Mouse (Mus musculus): ENCODE data around the gene Gm16440. TPM values are rescaled to one million over a fixed set of nuclear protein-coding genes. Genes with fewer than 3 reads are reported as not detected.
"Not testable (repeated sequence)": the region's sequence is repeated elsewhere in the genome, so short reads cannot be mapped to it uniquely, and the experiment has no call there.

Gene Gm16440
- not detected in 2 replicates for polyA plus RNA-seq (2015; fragmentation: Nextera tagmentation; extraction: Ambion mirVana)

DNA sequence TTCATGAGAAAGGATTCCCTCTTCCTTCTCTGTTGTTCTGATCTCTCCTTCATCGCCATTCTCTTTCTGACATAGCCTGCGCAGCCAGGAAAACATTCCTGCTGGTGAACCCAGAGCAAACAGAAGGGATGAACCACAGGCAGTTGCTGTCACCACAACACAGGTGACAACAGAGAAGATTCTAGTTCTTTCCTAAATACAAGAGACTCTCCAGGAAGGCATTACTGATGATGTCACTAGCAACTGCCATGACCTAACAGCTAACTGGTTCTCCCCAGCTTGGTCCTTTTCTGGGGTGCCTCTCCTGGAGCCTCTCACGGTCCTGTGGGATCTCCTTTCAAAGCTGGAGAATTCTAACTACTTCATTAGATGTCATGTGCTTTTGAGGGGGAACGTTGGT lies at the start of gene Gm16440:
Gm16440 (minus strand) TSS at position 101 of the 400 bp plus-strand sequence.
- not testable (repeated sequence) for H3K4me2 ChIP-seq; H3K27ac ChIP-seq; ATAC-seq (ENCODE audit: insufficient number of reproducible peaks, low FRiP score, low TSS enrichment, low read depth); H3K4me1 ChIP-seq; H3K4me3 ChIP-seq; H3K9me3 ChIP-seq; H3K27me3 ChIP-seq; H3K36me3 ChIP-seq; H3K9ac ChIP-seq
- WGBS = 81% methylated on average over 2 of the region's 4 CpGs

DNA sequence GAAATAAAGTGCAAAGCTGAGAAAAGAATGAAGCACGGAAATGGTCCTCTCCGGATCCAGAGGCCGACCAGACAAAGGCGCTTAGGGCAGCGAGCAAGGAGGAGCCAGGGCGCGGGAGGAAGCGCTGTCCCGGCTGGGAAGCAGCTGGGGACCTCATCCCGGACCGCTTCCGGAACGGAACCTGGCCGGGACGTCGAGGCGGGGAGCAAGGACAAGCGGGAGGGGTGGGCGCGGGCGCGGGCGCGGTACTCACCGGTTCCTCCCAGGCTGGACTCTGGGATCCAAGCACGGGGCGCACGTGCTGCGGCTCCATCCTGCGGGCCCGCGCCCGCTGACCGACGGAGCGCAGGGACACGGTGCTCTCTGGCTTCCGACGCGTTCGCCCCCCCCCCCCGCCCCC lies 36.6 kb upstream of the Gm16440 start:
- H3K4me1 ChIP-seq; H3K9ac ChIP-seq; ATAC-seq (ENCODE audit: insufficient number of reproducible peaks, low FRiP score, low TSS enrichment, low read depth); H3K27ac ChIP-seq; H3K36me3 ChIP-seq; H3K9me3 ChIP-seq; H3K27me3 ChIP-seq: not testable (repeated sequence)
- Histone ChIP-seq H3K4me2 (peak overlapping the region; percentile 19; the same call in 1 of the 2 replicates), H3K4me3 (peak overlapping the region; percentile 24; the same call in 1 of the 2 replicates)
- 9% methylated on average over 25 of the region's 42 CpGs for WGBS

DNA sequence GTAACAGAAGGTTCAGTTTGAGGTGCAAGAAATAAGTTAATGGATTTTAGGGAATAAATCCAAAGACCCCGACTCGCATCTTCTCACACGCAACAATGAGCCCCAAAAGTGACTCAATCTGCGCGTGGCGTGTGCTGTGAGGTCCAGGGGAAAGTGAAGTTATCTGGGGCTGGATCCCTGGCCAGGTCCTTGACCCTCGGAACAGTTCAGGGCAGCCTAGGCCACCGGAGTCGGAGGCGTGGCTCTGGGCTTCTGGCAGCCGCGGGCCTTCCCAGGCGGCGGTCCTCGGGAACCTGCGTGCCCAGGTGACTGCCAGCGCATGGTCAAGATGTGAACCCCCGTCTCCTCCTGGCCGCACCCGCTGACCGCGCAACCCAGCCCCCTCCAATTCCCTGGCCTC lies 36.2 kb upstream of the Gm16440 start:
- not testable (repeated sequence) for H3K9me3 ChIP-seq; H3K9ac ChIP-seq; ATAC-seq (ENCODE audit: insufficient number of reproducible peaks, low FRiP score, low TSS enrichment, low read depth); H3K27ac ChIP-seq; H3K27me3 ChIP-seq; H3K4me1 ChIP-seq; H3K36me3 ChIP-seq
- H3K4me2 ChIP-seq = peak overlapping the region; percentile 37; the same call in 1 of the 2 replicates
- WGBS = 28% methylated on average over 22 of the region's 22 CpGs
- peak overlapping the region; percentile 24 for H3K4me3 ChIP-seq

DNA sequence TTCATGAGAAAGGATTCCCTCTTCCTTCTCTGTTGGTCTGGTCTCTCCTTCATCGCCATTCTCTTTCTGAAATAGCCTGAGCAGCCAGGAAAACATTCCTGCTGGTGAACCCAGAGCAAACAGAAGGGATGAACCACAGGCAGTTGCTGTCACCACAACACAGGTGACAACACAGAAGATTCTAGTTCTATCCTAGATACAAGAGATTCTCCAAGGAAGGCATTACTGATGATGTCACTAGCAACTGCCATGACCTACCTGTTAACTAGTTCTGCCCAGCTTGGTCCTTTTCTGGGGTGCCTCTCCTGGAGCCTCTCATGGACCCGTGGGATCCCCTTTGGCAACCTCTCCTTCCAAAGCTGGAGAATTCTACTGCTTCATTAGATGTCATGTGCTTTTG lies 22.3 kb upstream of the Gm16440 start, which contains the start of gene Gm3591:
Gm3591 (minus strand) TSS at position 101 of the 400 bp plus-strand sequence.
- H3K4me1 ChIP-seq; H3K9me3 ChIP-seq; H3K36me3 ChIP-seq; ATAC-seq (ENCODE audit: insufficient number of reproducible peaks, low FRiP score, low TSS enrichment, low read depth); H3K9ac ChIP-seq; H3K4me3 ChIP-seq; H3K27me3 ChIP-seq; H3K4me2 ChIP-seq; H3K27ac ChIP-seq: not testable (repeated sequence)
- no CpG with 5 or more reads among the region's 2 CpGs for WGBS

DNA sequence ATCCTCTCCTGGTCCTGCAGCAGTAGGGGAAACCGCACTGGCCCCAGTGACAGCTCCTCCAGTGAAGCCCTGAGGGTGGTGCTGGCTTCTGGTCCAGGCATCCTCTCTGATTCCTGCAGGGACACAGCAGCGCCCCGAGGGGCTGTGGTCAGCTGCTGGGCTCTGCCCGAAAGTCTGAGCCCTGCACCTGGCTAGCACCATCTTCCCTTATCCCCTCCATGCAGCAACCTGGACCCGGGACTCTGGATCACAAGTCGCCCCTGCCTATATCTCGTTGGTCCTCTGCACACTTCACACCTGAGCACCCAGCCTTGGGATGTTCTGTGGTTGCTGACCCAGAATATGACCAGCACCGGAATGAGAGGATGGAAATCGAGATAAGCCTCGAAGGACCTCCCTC lies 46.5 kb downstream of the Gm16440 start, which contains the start of gene Gm3618:
Gm3618 (minus strand) TSS at position 101 of the 400 bp plus-strand sequence.
- H3K27ac ChIP-seq; H3K36me3 ChIP-seq; H3K4me1 ChIP-seq; H3K9ac ChIP-seq; ATAC-seq (ENCODE audit: insufficient number of reproducible peaks, low FRiP score, low TSS enrichment, low read depth); H3K27me3 ChIP-seq; H3K4me2 ChIP-seq; H3K4me3 ChIP-seq; H3K9me3 ChIP-seq: not testable (repeated sequence)
- no CpG with 5 or more reads among the region's 10 CpGs for WGBS

Other genes starting within 250 kb of the Gm16440 start
- gene Gm21560, start 171.0 kb downstream of the Gm16440 start, polyA plus RNA-seq (2015; fragmentation: Nextera tagmentation; extraction: Ambion mirVana) = not detected in 2 replicates
- 0.62 and 0.78 TPM in 2 replicates for gene Gm3411, start 103.1 kb downstream of the Gm16440 start, polyA plus RNA-seq (2015; fragmentation: Nextera tagmentation; extraction: Ambion mirVana)
- gene Gm21103, start 85.5 kb downstream of the Gm16440 start, polyA plus RNA-seq (2015; fragmentation: Nextera tagmentation; extraction: Ambion mirVana) = not detected in 2 replicates
- gene Gm3618, start 46.6 kb downstream of the Gm16440 start, polyA plus RNA-seq (2015; fragmentation: Nextera tagmentation; extraction: Ambion mirVana) = not detected in 2 replicates
- gene Gm3591, start 22.2 kb upstream of the Gm16440 start, polyA plus RNA-seq (2015; fragmentation: Nextera tagmentation; extraction: Ambion mirVana) = 0.65 and 0.96 TPM in 2 replicates
- not detected in 2 replicates for gene Gm3594, start 54.3 kb upstream of the Gm16440 start, polyA plus RNA-seq (2015; fragmentation: Nextera tagmentation; extraction: Ambion mirVana)
- gene Gm8356, start 147.0 kb upstream of the Gm16440 start, polyA plus RNA-seq (2015; fragmentation: Nextera tagmentation; extraction: Ambion mirVana) = not detected in 2 replicates
- gene Gm3629, start 200.3 kb upstream of the Gm16440 start, polyA plus RNA-seq (2015; fragmentation: Nextera tagmentation; extraction: Ambion mirVana) = 0.21 TPM in 1 of 2 replicates, not detected in the other
- gene Gm3460, start 232.1 kb upstream of the Gm16440 start, polyA plus RNA-seq (2015; fragmentation: Nextera tagmentation; extraction: Ambion mirVana) = not detected in 2 replicates